ENCODE assay signal across 21 mouse cellular contexts in the genomic region with DNA sequence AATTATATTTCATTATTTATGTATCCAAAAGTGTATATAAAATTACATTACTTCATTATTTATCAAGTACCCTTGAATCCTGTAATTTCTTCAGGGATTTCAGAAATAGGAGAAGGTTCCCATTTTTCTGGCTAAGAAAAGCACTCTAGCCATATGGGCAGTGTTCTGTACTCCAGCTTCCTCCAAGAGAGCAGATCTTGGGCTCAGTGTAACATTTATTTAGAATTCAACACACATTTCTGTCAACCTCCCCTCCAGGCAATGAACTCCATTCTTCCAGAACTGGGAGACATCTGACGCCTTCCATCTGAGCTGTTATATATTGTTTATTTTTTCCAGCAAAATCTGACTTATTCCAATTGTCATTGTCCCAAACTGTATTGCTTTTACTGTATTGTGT. TPM values are rescaled to one million over a fixed set of nuclear protein-coding genes. Genes with fewer than 3 reads are reported as not detected.
DNase-seq lines count a peak whose midpoint lies in the region; ATAC-seq lines count a peak whose summit lies in the region.
"Had no signal": no experiment of that assay in that cellular context is flagged by ENCODE, and none has a peak within 500 bp of the region (broad histone marks: within the 10 kb centered on the region; RNA-seq: fewer than 3 reads in every experiment).

No protein-coding gene starts in this region.

- peak; percentile 68 for ATAC-seq in cerebellum, adult (ENCODE audit: insufficient number of reproducible peaks, low FRiP score, low TSS enrichment)
- ATAC-seq in forebrain, embryonic 16.5 days = peak; percentile 59; the same call in 1 of the 2 replicates
- ATAC-seq in forebrain, embryonic 11.5 days (replicated peaks; ENCODE audit: low FRiP score) = no peak
- ATAC-seq: activated CD4-positive, CD25-positive, alpha-beta regulatory T cell, adult 4 months; intestine, postnatal 0 days had no signal

- H3K36me3 ChIP-seq in forebrain, embryonic 16.5 days (ENCODE audit: control insufficient read depth, insufficient read depth) = no peaks in the 10 kb centered on the region
- H3K36me3 ChIP-seq in forebrain, embryonic 11.5 days (ENCODE audit: control insufficient read depth, insufficient read depth, low read length) = no peaks in the 10 kb centered on the region
- H3K36me3 ChIP-seq: embryonic facial prominence, embryonic 12.5 days; embryonic facial prominence, embryonic 15.5 days; forebrain, embryonic 12.5 days; hindbrain, embryonic 12.5 days; hindbrain, embryonic 15.5 days had no signal

- DNase-seq in cerebellum, postnatal 25 days = no peak
- DNase-seq in forebrain, embryonic 11.5 days (ENCODE audit: low spot score) = no peak
- DNase-seq in layer of hippocampus, adult 9-11 months = peak; percentile 13
- DNase-seq in layer of hippocampus, adult 9-10 months (ENCODE audit: low spot score) = no peak
- DNase-seq in lung, postnatal 25 days (ENCODE audit: low spot score) = no peak
- DNase-seq: adrenal gland, adult 8-10 months; adrenal gland, postnatal 25 days; cerebellum, adult 11-12 months; cerebellum, adult 8-10 months; gastrocnemius, adult 2 months; gastrocnemius, postnatal 14 days had no signal

- H3K9ac ChIP-seq in forebrain, embryonic 16.5 days (replicated peaks; ENCODE audit: low read depth, low read length) = no peak overlapping the region
- no peak overlapping the region for H3K9ac ChIP-seq in forebrain, embryonic 11.5 days (ENCODE audit: low read length)
- H3K9ac ChIP-seq: embryonic facial prominence, embryonic 12.5 days; embryonic facial prominence, embryonic 15.5 days; forebrain, embryonic 12.5 days; hindbrain, embryonic 12.5 days; hindbrain, embryonic 15.5 days had no signal

- H3K4me1 ChIP-seq in forebrain, embryonic 16.5 days (replicated peaks; ENCODE audit: control insufficient read depth, insufficient read depth, low read length) = no peaks in the 10 kb centered on the region
- H3K4me1 ChIP-seq in forebrain, embryonic 11.5 days (replicated peaks; ENCODE audit: control insufficient read depth, insufficient read depth, low read length) = no peaks in the 10 kb centered on the region
- H3K4me1 ChIP-seq: embryonic facial prominence, embryonic 12.5 days; embryonic facial prominence, embryonic 15.5 days; forebrain, embryonic 12.5 days; hindbrain, embryonic 12.5 days; hindbrain, embryonic 15.5 days had no signal

- no peak overlapping the region for H3K4me2 ChIP-seq in forebrain, embryonic 16.5 days (ENCODE audit: low read length)
- no peak overlapping the region for H3K4me2 ChIP-seq in forebrain, embryonic 11.5 days (ENCODE audit: low read depth, low read length, severe bottlenecking)
- H3K4me2 ChIP-seq: embryonic facial prominence, embryonic 12.5 days; embryonic facial prominence, embryonic 15.5 days; forebrain, embryonic 12.5 days; heart, embryonic 11.5 days; hindbrain, embryonic 12.5 days; hindbrain, embryonic 15.5 days had no signal

- H3K9me3 ChIP-seq in forebrain, embryonic 16.5 days (ENCODE audit: control insufficient read depth, low read length) = 0 out of 2 replicates have a peak, but pooled peaks cover 3% of the 10 kb centered on the region
- H3K9me3 ChIP-seq in forebrain, embryonic 11.5 days (ENCODE audit: control insufficient read depth, low read length) = no peaks in the 10 kb centered on the region
- H3K9me3 ChIP-seq: embryonic facial prominence, embryonic 12.5 days; embryonic facial prominence, embryonic 15.5 days; forebrain, embryonic 12.5 days had no signal

- no peak overlapping the region for H3K27ac ChIP-seq in forebrain, embryonic 16.5 days (ENCODE audit: low read length)
- no peak overlapping the region for H3K27ac ChIP-seq in forebrain, embryonic 11.5 days (ENCODE audit: low read depth, low read length)
- H3K27ac ChIP-seq: embryonic facial prominence, embryonic 12.5 days; embryonic facial prominence, embryonic 15.5 days; forebrain, embryonic 12.5 days; gastrocnemius, adult 2 months; hindbrain, embryonic 12.5 days; hindbrain, embryonic 15.5 days had no signal

- no peak overlapping the region for H3K4me3 ChIP-seq in forebrain, embryonic 16.5 days (replicated peaks; ENCODE audit: low read length)
- H3K4me3 ChIP-seq in forebrain, embryonic 11.5 days (ENCODE audit: low read depth, low read length) = no peak overlapping the region
- H3K4me3 ChIP-seq: embryonic facial prominence, embryonic 12.5 days; embryonic facial prominence, embryonic 15.5 days; forebrain, embryonic 12.5 days; gastrocnemius, adult 2 months; hindbrain, embryonic 12.5 days; hindbrain, embryonic 15.5 days had no signal

- WGBS in forebrain, embryonic 16.5 days = 73% methylated on average over 1 of the region's 1 CpGs
- 94% methylated on average over 1 of the region's 1 CpGs for WGBS in forebrain, embryonic 11.5 days

- H3K27me3 ChIP-seq in forebrain, embryonic 16.5 days (replicated peaks; ENCODE audit: control insufficient read depth, insufficient read depth, low read length) = no peaks in the 10 kb centered on the region
- no peaks in the 10 kb centered on the region for H3K27me3 ChIP-seq in forebrain, embryonic 11.5 days (ENCODE audit: control insufficient read depth, insufficient read depth, low read length)
- H3K27me3 ChIP-seq: embryonic facial prominence, embryonic 12.5 days; embryonic facial prominence, embryonic 15.5 days; forebrain, embryonic 12.5 days; hindbrain, embryonic 12.5 days; hindbrain, embryonic 15.5 days had no signal

RNA-seq across cellular contexts. Expression of a gene that starts 20.1 kb away (rescaled TPM):
- 10.4 and 13.4 TPM in 2 replicates for polyA plus RNA-seq in forebrain, embryonic 16.5 days (2015; fragmentation: Nextera tagmentation; extraction: Ambion mirVana)
- 0.47 and 0.69 TPM in 2 replicates for polyA plus RNA-seq in forebrain, embryonic 11.5 days (2014; fragmentation: Nextera tagmentation; extraction: Ambion mirVana)
- polyA plus RNA-seq: activated CD4-positive, CD25-positive, alpha-beta regulatory T cell, adult 4 months had no signal
